Mouse (Mus musculus) liver, adult 2 months (tissue): ENCODE data around the gene Selenoi. TPM values are rescaled to one million over a fixed set of nuclear protein-coding genes. Genes with fewer than 3 reads are reported as not detected.
A peak's percentile ranks its signal among the peaks of the same experiment; 100 is the strongest.

Source experiments
- DNase-seq: peaks from one replicate; pipeline ENCODE4 v3.0.0-alpha.2; 2011; ENCODE audit warnings: low read depth, low spot score; ENCODE audit errors: extremely low read depth
- H3K27ac ChIP-seq: fragments of 200-500 bp; replicated peaks from 2 replicates; pipeline ENCODE4 v1.5.1; 2012; ENCODE audit warnings: low read depth, mild to moderate bottlenecking, control low read depth, inconsistent platforms, low read length; ENCODE audit not compliant: insufficient read depth
- H3K27me3 ChIP-seq: fragments of 200-500 bp; 2 replicates; pipeline ENCODE4 v1.6.1; 2012; ENCODE audit warnings: mild to moderate bottlenecking, moderate library complexity, low read length, inconsistent platforms; ENCODE audit not compliant: control insufficient read depth, insufficient read depth
- H3K36me3 ChIP-seq: fragments of 200-500 bp; 2 replicates; pipeline ENCODE4 v1.6.1; 2012; ENCODE audit warnings: low read length, inconsistent platforms; ENCODE audit not compliant: control insufficient read depth, insufficient read depth
- H3K4me1 ChIP-seq: fragments of 200-500 bp; 2 replicates; pipeline ENCODE4 v1.6.1; 2011; ENCODE audit warnings: low read length; ENCODE audit not compliant: control insufficient read depth, insufficient read depth
- H3K4me3 ChIP-seq: fragments of 200-500 bp; 2 replicates; pipeline ENCODE4 v1.5.1; 2011; ENCODE audit warnings: low read depth, mild to moderate bottlenecking, control low read depth, low read length, moderate library complexity; ENCODE audit not compliant: insufficient read depth
- H3K79me2 ChIP-seq: fragments of 200-500 bp; 2 replicates; pipeline ENCODE4 v1.6.1; 2012; ENCODE audit warnings: inconsistent platforms, mild to moderate bottlenecking, low read length, moderate library complexity; ENCODE audit not compliant: control insufficient read depth, insufficient read depth
- H3K9ac ChIP-seq: fragments of 200-500 bp; 2 replicates; pipeline ENCODE4 v1.6.1; 2012; ENCODE audit warnings: low read depth, mild to moderate bottlenecking, control low read depth, inconsistent platforms, low read length
- CTCF ChIP-seq: fragments of 200-500 bp; IDR thresholded peaks from 2 replicates; pipeline ENCODE4 v1.5.1; 2011; ENCODE audit warnings: low read depth, low read length, control low read depth
- POLR2A ChIP-seq: fragments of 200-500 bp; IDR thresholded peaks from 2 replicates; pipeline ENCODE4 v1.6.1; 2011; ENCODE audit warnings: low read length, control low read depth; ENCODE audit not compliant: insufficient read depth; ENCODE audit errors: extremely low read depth
- WGBS: fragments of 180-500 bp; shearing (Covaris S2); methylation state at CpG from one replicate; pipeline ENCODE4 v1.1.7; 2018; 5-methylcytosine and 5-hydroxymethylcytosine counted together
- polyA plus RNA-seq: library from polyadenylated mRNA; depleted of rRNA; stranded (reverse); fragments of >200 nt; gene quantifications from 2 replicates; pipeline ENCODE4 v1.2.3, GENCODE M21; 2012
- total RNA-seq: library from RNA; depleted of rRNA; stranded (reverse); fragments of >200 nt; gene quantifications from 2 replicates; pipeline ENCODE4 v1.2.3, GENCODE M21; 2014

Gene Selenoi
- total and polyA plus RNA-seq, 2 experiments, result 26.6 to 73.9 TPM

GRCm38 (mm10) chr5:30231891-30232270 lies 500 bp upstream of the Selenoi start:
- H3K4me3 ChIP-seq, result peak overlapping the region; percentile 70
- H3K36me3 ChIP-seq, result no peaks in the 10 kb centered on the region
- TF ChIP-seq POLR2A (no peak), CTCF (no peak)
- peak overlapping the region; percentile 49; the same call in 1 of the 2 replicates for H3K9ac ChIP-seq
- H3K27ac ChIP-seq, result peak overlapping the region; percentile 75
- 12% methylated on average over 16 of the region's 16 CpGs for WGBS
- peaks cover 18% of the 10 kb centered on the region; the same call in 1 of the 2 replicates for H3K79me2 ChIP-seq
- H3K4me1 ChIP-seq, result peaks cover 20% of the 10 kb centered on the region
- H3K27me3 ChIP-seq, result no peaks in the 10 kb centered on the region
- peak; percentile 87 for DNase-seq

- no peak for TF ChIP-seq CTCF
- no peak for TF ChIP-seq POLR2A
- Histone ChIP-seq H3K79me2 (peaks cover 25% of the 10 kb centered on the region; the same call in 1 of the 2 replicates), H3K4me3 (peak overlapping the region; percentile 86), H3K4me1 (peaks cover 20% of the 10 kb centered on the region), H3K27ac (peak overlapping the region; percentile 72), H3K36me3 (no peaks in the 10 kb centered on the region), H3K9ac (peak overlapping the region; percentile 83), H3K27me3 (no peaks in the 10 kb centered on the region)
- peak; percentile 50 for DNase-seq
- 1% methylated on average over 15 of the region's 15 CpGs for WGBS
These were observed 661 bp downstream of the Selenoi start for GRCm38 (mm10) chr5:30233042-30233441.

GRCm38 (mm10) chr5:30233979-30234378 lies 1.6 kb downstream of the Selenoi start:
- no peak overlapping the region for H3K4me3 ChIP-seq
- peaks cover 25% of the 10 kb centered on the region for H3K4me1 ChIP-seq
- no peak for TF ChIP-seq POLR2A
- TF ChIP-seq CTCF, result no peak
- H3K79me2 ChIP-seq, result peaks cover 33% of the 10 kb centered on the region; the same call in 1 of the 2 replicates
- no peak overlapping the region for H3K9ac ChIP-seq
- no peaks in the 10 kb centered on the region for H3K36me3 ChIP-seq
- WGBS, result 6% methylated on average over 8 of the region's 8 CpGs
- DNase-seq, result peak; percentile 96
- 0 out of 2 replicates have a peak overlapping the region, but pooled peaks have one; percentile 32 for H3K27ac ChIP-seq
- H3K27me3 ChIP-seq, result no peaks in the 10 kb centered on the region

- Histone ChIP-seq H3K27ac (peak overlapping the region; percentile 85), H3K4me3 (no peak overlapping the region)
These were observed 3.3 kb downstream of the Selenoi start for GRCm38 (mm10) chr5:30235641-30236126.

GRCm38 (mm10) chr5:30238533-30238932 lies 6.2 kb downstream of the Selenoi start:
- H3K36me3 ChIP-seq, result no peaks in the 10 kb centered on the region
- DNase-seq, result peak; percentile 55
- TF ChIP-seq POLR2A (no peak), CTCF (no peak)
- H3K27ac ChIP-seq, result no peak overlapping the region
- H3K27me3 ChIP-seq, result no peaks in the 10 kb centered on the region
- WGBS, result 91% methylated on average over 5 of the region's 5 CpGs
- no peak overlapping the region for H3K4me3 ChIP-seq
- H3K4me1 ChIP-seq, result peaks cover 31% of the 10 kb centered on the region
- no peak overlapping the region for H3K9ac ChIP-seq
- H3K79me2 ChIP-seq, result peaks cover 36% of the 10 kb centered on the region; the same call in 1 of the 2 replicates

More at GRCm38 (mm10) chr5:30235641-30236126, 3.3 kb downstream of the Selenoi start:
- TF ChIP-seq CTCF, result no peak
- TF ChIP-seq POLR2A, result no peak
- 29% methylated on average over 2 of the region's 2 CpGs for WGBS
- Histone ChIP-seq H3K27me3 (no peaks in the 10 kb centered on the region), H3K4me1 (peaks cover 25% of the 10 kb centered on the region), H3K36me3 (no peaks in the 10 kb centered on the region), H3K9ac (no peak overlapping the region), H3K79me2 (peaks cover 33% of the 10 kb centered on the region; the same call in 1 of the 2 replicates)
- peak; percentile 99 for DNase-seq

GRCm38 (mm10) chr5:30240552-30240951 lies 8.2 kb downstream of the Selenoi start:
- H3K4me1 ChIP-seq, result peaks cover 30% of the 10 kb centered on the region
- 80% methylated on average over 7 of the region's 7 CpGs for WGBS
- H3K27ac ChIP-seq, result no peak overlapping the region
- H3K79me2 ChIP-seq, result peaks cover 42% of the 10 kb centered on the region; the same call in 1 of the 2 replicates
- no peak for DNase-seq
- H3K4me3 ChIP-seq, result no peak overlapping the region
- TF ChIP-seq POLR2A, result no peak
- H3K9ac ChIP-seq, result no peak overlapping the region
- no peaks in the 10 kb centered on the region for H3K36me3 ChIP-seq
- H3K27me3 ChIP-seq, result no peaks in the 10 kb centered on the region
